Mouse (Mus musculus) C2C12 (cell line): ENCODE data around the gene Ubxn7. TPM values are rescaled to one million over a fixed set of nuclear protein-coding genes. Genes with fewer than 3 reads are reported as not detected.
A peak's percentile ranks its signal among the peaks of the same experiment; 100 is the strongest.

Experiments
- H3K27me3 ChIP-seq: one replicate; pipeline ENCODE4 v1.6.1; 2011; ENCODE audit not compliant: control insufficient read depth, insufficient read depth, insufficient read length
- H3K36me3 ChIP-seq: one replicate; pipeline ENCODE4 v1.6.1; 2011; ENCODE audit not compliant: control insufficient read depth, insufficient read depth
- H3K4me3 ChIP-seq: one replicate; pipeline ENCODE4 v1.5.1; 2011; ENCODE audit warnings: mild to moderate bottlenecking, control low read depth; ENCODE audit not compliant: poor library complexity, insufficient read depth, severe bottlenecking
- H3K79me2 ChIP-seq: one replicate; pipeline ENCODE4 v1.6.1; 2011; ENCODE audit not compliant: control insufficient read depth, insufficient read depth
- H3K79me3 ChIP-seq: one replicate; pipeline ENCODE4 v1.6.1; 2011; ENCODE audit warnings: low read depth, control low read depth
- H3ac ChIP-seq: one replicate; pipeline ENCODE3; 2011; ENCODE audit warnings: low read depth; ENCODE audit not compliant: control insufficient read depth, insufficient read length
- CEBPB ChIP-seq: IDR thresholded peaks from one replicate; pipeline ENCODE4 v1.6.1; 2011; ENCODE audit warnings: low read depth, mild to moderate bottlenecking, control low read depth, moderate library complexity
- CTCF ChIP-seq: IDR thresholded peaks from one replicate; pipeline ENCODE4 v1.5.1; 2011; ENCODE audit not compliant: control insufficient read depth, insufficient read depth, insufficient read length
- FOSL1 ChIP-seq: IDR thresholded peaks from one replicate; pipeline ENCODE4 v1.8.0; 2011; ENCODE audit warnings: mild to moderate bottlenecking, low read length; ENCODE audit not compliant: poor library complexity, insufficient read depth, severe bottlenecking
- MAX ChIP-seq: IDR thresholded peaks from one replicate; pipeline ENCODE4 v1.6.1; 2011; ENCODE audit warnings: mild to moderate bottlenecking, control low read depth
- MYOD1 ChIP-seq: IDR thresholded peaks from one replicate; pipeline ENCODE4 v1.6.1; 2011; ENCODE audit warnings: low read depth; ENCODE audit not compliant: control insufficient read depth, insufficient read length
- MYOG ChIP-seq: IDR thresholded peaks from one replicate; pipeline ENCODE4 v1.6.1; 2011; ENCODE audit not compliant: control insufficient read depth, insufficient read length; ENCODE audit errors: extremely low read depth
- USF1 ChIP-seq: IDR thresholded peaks from one replicate; pipeline ENCODE4 v1.6.1; 2011; ENCODE audit warnings: low read depth, mild to moderate bottlenecking, control low read depth, moderate library complexity
- polyA plus RNA-seq: library from polyadenylated mRNA; unstranded; fragments of >200 nt; fragmentation: generic; extraction: Trizol; gene quantifications from one replicate; pipeline ENCODE4 v1.2.1, GENCODE M21; 2012; ENCODE audit warnings: missing spikeins

Gene Ubxn7
- polyA plus RNA-seq, 1 experiment: 10.8 TPM

DNA sequence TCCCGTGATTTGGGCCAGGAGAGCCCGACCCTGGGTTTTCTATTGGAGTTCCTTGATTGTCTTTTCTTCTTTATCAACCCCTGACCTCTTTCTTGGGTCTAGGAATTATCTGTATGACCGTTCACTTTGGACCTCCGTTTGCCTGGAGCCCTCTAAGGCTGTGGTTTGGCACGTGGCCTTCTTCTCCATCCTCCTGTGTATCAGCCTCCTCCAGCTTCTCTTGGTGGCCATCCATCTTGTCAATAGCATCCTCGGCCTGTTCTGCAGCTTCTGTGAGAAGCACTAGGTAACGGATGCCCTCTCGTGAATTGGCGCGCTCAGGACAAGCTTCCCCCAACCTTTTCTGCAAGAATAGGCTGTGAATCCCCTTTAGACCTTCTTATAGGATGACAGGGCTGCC lies 75.7 kb downstream of the Ubxn7 start:
- Histone ChIP-seq H3K36me3 (no peaks in the 10 kb centered on the region), H3ac (no peak overlapping the region), H3K27me3 (no peaks in the 10 kb centered on the region)

DNA sequence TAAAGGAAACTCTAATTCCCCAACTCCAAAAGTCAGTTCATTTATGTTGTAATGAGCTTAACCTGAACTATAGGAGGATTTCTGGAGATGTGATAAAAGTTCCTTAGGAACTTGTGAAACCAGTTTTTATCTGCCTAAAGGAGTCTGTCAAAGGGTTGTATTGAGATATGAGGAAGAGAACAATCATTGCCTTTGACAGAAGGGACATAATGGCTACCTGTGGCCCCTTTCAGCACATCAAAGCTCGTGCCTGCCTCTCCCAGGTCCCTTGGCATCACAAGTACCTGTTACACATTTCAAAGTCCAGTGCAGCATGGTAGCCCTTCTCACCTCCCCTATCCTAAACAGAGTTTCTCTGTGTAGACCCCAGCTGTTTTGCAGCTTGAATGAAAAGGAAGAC lies 85.4 kb downstream of the Ubxn7 start:
- Histone ChIP-seq H3K4me3 (no peak overlapping the region), H3K36me3 (no peaks in the 10 kb centered on the region), H3ac (no peak overlapping the region), H3K27me3 (no peaks in the 10 kb centered on the region), H3K79me2 (peaks cover 15% of the 10 kb centered on the region), H3K79me3 (peaks cover 5% of the 10 kb centered on the region)
- no peak for TF ChIP-seq CTCF
- TF ChIP-seq USF1: no peak
- no peak for TF ChIP-seq MYOD1
- no peak for TF ChIP-seq CEBPB
- no peak for TF ChIP-seq MAX
- no peak for TF ChIP-seq FOSL1
- no peak for TF ChIP-seq MYOG

More for the DNA sequence above, 75.7 kb downstream of the Ubxn7 start:
- H3K79me2 ChIP-seq: no peaks in the 10 kb centered on the region
- TF ChIP-seq CEBPB: no peak
- TF ChIP-seq MYOD1: no peak
- no peak for TF ChIP-seq USF1
- TF ChIP-seq FOSL1: no peak
- TF ChIP-seq MYOG: no peak
- no peak for TF ChIP-seq MAX
- no peak for TF ChIP-seq CTCF
- H3K4me3 ChIP-seq: no peak overlapping the region
- no peaks in the 10 kb centered on the region for H3K79me3 ChIP-seq

DNA sequence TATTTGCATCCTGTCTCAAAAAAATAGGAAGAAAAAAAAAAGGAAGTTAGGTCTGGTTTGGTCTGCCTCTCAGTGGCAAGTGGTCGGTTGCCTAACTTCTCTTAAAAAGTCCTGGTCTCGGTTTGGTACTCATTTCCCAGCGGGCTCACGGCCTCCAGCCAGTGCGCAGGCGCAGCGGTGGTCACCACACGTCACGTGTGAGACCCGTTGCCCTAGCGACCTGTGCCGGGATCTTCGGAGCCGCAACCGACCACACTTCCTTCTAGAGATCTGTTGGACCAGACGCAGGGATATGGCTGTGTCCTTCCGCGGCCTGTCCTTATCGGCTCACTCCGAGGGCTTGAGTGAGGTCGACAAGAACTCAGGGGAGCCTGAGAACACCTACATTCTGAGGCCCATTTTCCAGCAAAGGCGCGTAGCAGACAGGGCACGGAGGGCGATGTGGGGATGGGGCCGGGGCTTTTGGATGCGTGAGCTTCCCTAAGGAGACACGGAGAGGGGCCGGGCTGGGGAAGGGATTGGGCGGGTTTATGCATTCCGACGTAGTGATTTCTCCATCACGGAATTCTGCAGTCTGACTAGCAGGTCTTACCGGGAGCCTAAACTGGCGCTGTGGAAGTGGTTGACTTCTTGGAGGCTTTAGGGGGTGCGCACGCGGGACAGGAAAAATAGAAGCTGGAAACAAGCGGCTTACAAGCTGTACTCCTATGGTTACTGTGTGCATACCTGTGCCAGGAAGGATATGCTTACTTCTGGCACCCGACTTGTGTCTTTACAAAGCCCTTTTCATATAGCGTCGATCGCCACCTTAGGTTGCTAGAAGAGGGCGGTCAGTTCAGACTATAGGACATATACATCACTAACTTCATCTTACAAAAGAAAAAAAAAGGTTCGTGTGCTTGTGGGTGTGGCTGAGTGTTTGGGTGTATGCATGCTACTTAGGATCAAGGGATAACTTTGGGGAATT lies 87.7 kb downstream of the Ubxn7 start, which contains the start of gene Tctex1d2:
TSS of gene Tctex1d2 (plus strand) at position 186 of the 967 bp plus-strand sequence.
- peaks cover 15% of the 10 kb centered on the region for H3K79me2 ChIP-seq
- H3K79me3 ChIP-seq: peaks cover 5% of the 10 kb centered on the region

DNA sequence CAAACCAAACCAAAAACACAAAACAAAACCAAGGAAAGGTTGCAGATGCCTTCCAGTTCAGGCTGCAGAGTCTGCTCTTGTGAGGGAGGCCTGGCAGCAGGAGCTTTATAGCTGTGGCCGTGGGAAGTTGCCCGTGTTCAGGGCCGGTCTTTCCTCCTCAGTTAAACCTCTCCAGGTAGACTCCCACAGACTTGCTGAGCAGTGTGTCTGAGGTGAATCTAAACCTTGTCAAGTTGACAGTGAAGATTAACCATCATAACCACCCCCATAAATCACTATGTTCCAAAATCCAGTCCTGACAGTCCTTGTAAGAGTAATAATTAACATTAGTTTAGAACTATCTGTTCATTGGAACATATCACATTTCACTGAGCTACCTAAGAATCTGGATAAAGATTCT lies 95.4 kb downstream of the Ubxn7 start:
- Histone ChIP-seq H3K27me3 (no peaks in the 10 kb centered on the region), H3ac (no peak overlapping the region), H3K79me3 (peaks cover 2% of the 10 kb centered on the region), H3K4me3 (no peak overlapping the region), H3K79me2 (peaks cover 17% of the 10 kb centered on the region), H3K36me3 (no peaks in the 10 kb centered on the region)
- TF ChIP-seq CEBPB (no peak), MYOD1 (no peak), CTCF (no peak), MYOG (no peak), USF1 (no peak), FOSL1 (no peak), MAX (no peak)

More for the DNA sequence above, 87.7 kb downstream of the Ubxn7 start, which contains the start of gene Tctex1d2:
- Histone ChIP-seq H3K27me3 (no peaks in the 10 kb centered on the region), H3K36me3 (no peaks in the 10 kb centered on the region), H3ac (peak within 1 kb of the TSS; percentile 73), H3K4me3 (peak within 1 kb of the TSS; percentile 61)
- TF ChIP-seq MAX: peak; percentile 49
- TF ChIP-seq CEBPB: peak; percentile 33
- TF ChIP-seq USF1: peak; percentile 95
- TF ChIP-seq FOSL1: no peak
- TF ChIP-seq MYOD1: no peak
- no peak for TF ChIP-seq CTCF
- no peak for TF ChIP-seq MYOG

DNA sequence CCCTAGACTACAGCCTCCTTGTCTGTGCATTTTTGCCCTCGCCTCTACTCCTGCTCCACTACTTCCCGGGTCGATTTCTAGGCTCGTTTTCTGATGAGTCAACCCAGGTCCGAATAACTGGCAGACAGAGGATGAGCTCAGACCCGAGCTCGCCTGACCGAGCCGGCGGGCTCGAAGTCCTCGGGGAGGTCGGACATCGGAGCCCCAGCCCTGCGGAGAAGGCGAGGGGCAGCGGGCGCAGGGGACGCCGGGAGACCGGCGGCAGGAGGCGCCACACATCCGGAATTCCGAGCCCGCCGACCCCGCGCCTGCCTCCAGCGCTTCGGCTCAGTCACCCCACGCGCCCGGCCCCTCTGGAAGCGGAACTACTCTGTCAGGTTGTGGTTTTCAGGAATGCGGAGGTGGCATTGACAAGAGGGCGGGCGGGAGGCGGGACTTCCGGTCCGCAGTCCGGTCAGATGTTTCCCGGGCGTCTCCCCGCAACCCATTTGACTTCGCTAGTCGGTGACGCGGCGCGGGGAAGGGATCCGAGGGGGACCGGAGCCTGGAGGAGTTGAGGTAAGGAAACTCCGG lies 98.5 kb downstream of the Ubxn7 start, which contains the start of gene Pcyt1a:
TSS of gene Pcyt1a (plus strand) at position 448 of the 573 bp plus-strand sequence.
- no peaks in the 10 kb centered on the region for H3K27me3 ChIP-seq
- H3ac ChIP-seq: peak within 1 kb of the TSS; percentile 87
- H3K79me2 ChIP-seq: peaks cover 24% of the 10 kb centered on the region
- peaks cover 6% of the 10 kb centered on the region for H3K79me3 ChIP-seq
- no peak for TF ChIP-seq MYOG
- TF ChIP-seq USF1: no peak
- TF ChIP-seq FOSL1: no peak
- TF ChIP-seq MAX: peak; percentile 69
- peak; percentile 7 for TF ChIP-seq CTCF
- peak within 1 kb of the TSS; percentile 87 for H3K4me3 ChIP-seq
- H3K36me3 ChIP-seq: no peaks in the 10 kb centered on the region

DNA sequence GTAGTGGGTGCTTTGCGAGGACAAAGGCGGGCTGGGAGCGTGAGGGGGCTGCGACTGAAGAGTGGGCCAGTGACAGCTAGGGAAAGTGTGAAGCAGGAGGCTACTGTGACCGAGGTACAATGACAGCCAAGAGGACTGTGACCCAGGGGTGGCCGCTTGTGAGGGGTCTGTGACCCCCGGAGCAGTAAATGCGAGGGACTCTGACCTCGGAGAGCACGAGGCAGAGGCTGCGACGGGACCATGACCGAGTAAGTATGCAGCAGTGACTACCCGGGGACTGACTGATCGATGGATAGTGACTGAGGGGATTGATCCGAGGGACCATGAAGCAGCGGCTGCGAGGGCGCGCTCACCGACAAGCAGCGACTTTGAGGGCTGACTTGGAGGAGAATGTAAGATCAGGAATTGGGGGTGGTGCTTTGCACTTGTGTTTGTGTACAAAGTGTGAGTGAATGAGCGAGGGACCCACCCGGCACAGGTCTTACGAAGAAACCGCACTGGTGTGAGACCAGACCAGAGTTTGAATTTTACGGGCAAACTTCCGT lies 99.1 kb downstream of the Ubxn7 start:
- no peaks in the 10 kb centered on the region for H3K27me3 ChIP-seq
- peak overlapping the region; percentile 87 for H3K4me3 ChIP-seq
- peaks cover 6% of the 10 kb centered on the region for H3K79me3 ChIP-seq
- H3K36me3 ChIP-seq: no peaks in the 10 kb centered on the region
- H3ac ChIP-seq: peak overlapping the region; percentile 87
- TF ChIP-seq MYOD1 (no peak), CEBPB (no peak), MAX (no peak), FOSL1 (no peak), USF1 (no peak), MYOG (no peak), CTCF (no peak)
- H3K79me2 ChIP-seq: peaks cover 24% of the 10 kb centered on the region
